Mouse (Mus musculus) hindbrain, embryonic 10.5 days (tissue): ENCODE measurements around the gene Ctla4. TPM values are rescaled to one million over a fixed set of nuclear protein-coding genes. Genes with fewer than 3 reads are reported as not detected.
A peak's percentile ranks its signal among the peaks of the same experiment; 100 is the strongest.

ENCODE experiments used
- DNase-seq: peaks from one replicate; pipeline ENCODE4 v3.0.0-alpha.2; 2017; ENCODE audit warnings: low spot score
- H3K27ac ChIP-seq: fragments of 300-500 bp; sonication (generic); 2 replicates; pipeline ENCODE4 v1.5.1; 2016; ENCODE audit warnings: mild to moderate bottlenecking, moderate library complexity
- H3K27me3 ChIP-seq: fragments of 300-500 bp; sonication (generic); 2 replicates; pipeline ENCODE4 v1.6.1; 2016; ENCODE audit warnings: mild to moderate bottlenecking; ENCODE audit not compliant: poor library complexity, insufficient read depth, severe bottlenecking
- H3K36me3 ChIP-seq: fragments of 300-500 bp; sonication (generic); 2 replicates; pipeline ENCODE4 v1.6.1; 2016; ENCODE audit warnings: mild to moderate bottlenecking, moderate library complexity
- H3K4me1 ChIP-seq: fragments of 300-500 bp; sonication (generic); replicated peaks from 2 replicates; pipeline ENCODE4 v1.6.1; 2016; ENCODE audit warnings: mild to moderate bottlenecking
- H3K4me3 ChIP-seq: fragments of 300-500 bp; sonication (generic); 2 replicates; pipeline ENCODE4 v1.5.1; 2016; ENCODE audit warnings: mild to moderate bottlenecking, moderate library complexity
- H3K9me3 ChIP-seq: fragments of 300-500 bp; sonication (generic); 2 replicates; pipeline ENCODE4 v1.6.1; 2016; ENCODE audit warnings: mild to moderate bottlenecking, moderate library complexity
- WGBS: fragments of 180-500 bp; shearing (Covaris S2); methylation state at CpG from one replicate; pipeline ENCODE4 v1.1.7; 2016; 5-methylcytosine and 5-hydroxymethylcytosine counted together
- polyA plus RNA-seq: library from polyadenylated mRNA; unstranded; fragments of >200 nt; fragmentation: Nextera tagmentation; extraction: Ambion mirVana; gene quantifications from 2 replicates; pipeline ENCODE4 v1.2.1, GENCODE M21; 2016

Gene Ctla4
- polyA plus RNA-seq, 1 experiment from 2014 or later = not detected

DNA sequence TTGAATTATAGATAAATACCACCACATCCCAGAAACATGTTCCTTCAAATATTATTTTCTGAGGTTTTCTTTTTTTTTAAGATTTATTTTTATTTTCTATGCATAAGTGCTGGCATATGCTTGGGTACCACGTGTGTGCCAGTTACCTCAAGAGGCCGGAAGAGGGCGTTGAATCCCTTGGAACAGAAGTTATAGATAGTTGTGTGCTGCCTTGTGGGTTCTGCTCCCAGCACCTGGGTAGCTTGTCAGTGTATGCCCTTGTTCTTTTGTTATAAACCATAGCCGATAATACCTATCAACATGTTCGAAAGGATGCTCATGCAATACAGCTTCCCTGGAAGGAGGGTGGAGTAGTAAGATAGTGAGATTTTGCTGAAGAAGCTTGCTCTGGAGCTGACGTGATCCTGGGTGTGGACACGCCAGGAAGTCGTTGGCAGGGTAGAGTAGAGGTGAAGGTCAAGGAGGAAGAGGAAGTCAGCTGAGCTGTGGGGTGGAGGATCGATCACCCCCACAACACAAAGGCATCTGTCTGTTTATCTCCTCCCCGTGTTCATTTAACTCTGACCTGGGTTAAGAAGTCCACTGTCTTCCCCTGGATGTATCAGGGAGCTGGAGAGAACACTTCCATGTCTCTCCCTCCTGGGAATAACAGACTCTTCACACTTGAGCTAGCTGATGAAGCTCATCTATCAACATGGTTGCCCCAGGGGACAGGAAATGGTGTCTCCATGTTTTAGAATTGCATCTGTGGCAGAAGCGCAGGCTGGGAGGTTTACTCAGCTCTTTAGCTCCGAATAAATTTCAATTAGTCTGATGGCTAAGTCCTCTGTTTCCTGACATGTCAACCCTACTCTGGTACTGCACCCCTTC is 29.2 kb upstream of the Ctla4 start:
- Histone ChIP-seq H3K4me1 (peaks cover 43% of the 10 kb centered on the region), H3K27ac (peak overlapping the region; percentile 23; the same call in 1 of the 2 replicates), H3K4me3 (no peak overlapping the region), H3K9me3 (no peaks in the 10 kb centered on the region), H3K36me3 (no peaks in the 10 kb centered on the region), H3K27me3 (no peaks in the 10 kb centered on the region; the same call in 1 of the 2 replicates)
- no peak for DNase-seq
- WGBS = 74% methylated on average over 12 of the region's 12 CpGs

DNA sequence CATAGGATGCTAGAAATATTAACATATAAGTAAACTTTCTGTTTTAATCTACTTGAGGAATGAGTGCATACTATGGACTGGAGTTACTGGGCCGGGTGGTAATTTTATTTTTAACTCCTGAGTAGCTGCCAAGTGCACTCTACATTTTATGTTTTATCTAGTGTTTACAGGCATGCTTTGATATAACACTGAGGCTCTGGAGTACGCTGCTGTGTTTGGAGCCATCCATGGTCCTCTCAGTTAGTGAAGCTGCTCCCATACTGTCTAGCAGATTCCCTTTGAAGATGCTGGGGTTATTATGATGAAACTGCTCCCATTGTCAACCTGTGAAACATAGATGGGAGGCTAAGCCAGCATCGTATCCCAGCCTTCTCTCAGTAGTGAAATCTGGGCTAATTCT is 27.6 kb upstream of the Ctla4 start:
- 84% methylated on average over 3 of the region's 3 CpGs for WGBS
- H3K4me3 ChIP-seq = no peak overlapping the region
- H3K9me3 ChIP-seq = no peaks in the 10 kb centered on the region
- H3K36me3 ChIP-seq = no peaks in the 10 kb centered on the region
- peaks cover 42% of the 10 kb centered on the region for H3K4me1 ChIP-seq
- no peak for DNase-seq
- no peaks in the 10 kb centered on the region; the same call in 1 of the 2 replicates for H3K27me3 ChIP-seq
- H3K27ac ChIP-seq = no peak overlapping the region

DNA sequence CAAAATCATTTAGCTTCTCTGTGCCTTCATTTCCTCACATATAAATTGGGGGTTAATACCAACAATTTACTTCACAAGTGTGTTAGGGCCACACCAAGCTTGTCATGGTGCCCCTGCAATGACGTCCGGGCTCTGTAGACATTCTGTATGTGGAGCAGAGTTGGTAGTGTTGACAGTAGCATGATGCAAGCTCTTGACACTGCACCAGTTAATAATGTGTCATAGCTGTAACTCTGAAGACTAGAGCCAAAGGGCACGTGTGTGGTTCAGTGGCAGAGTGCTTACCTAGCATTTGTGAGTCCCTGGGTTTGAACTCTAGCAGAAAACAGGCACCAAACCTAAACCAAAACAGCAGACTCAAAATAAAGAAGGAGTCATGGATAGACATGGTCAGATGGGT is 27.0 kb upstream of the Ctla4 start:
- Histone ChIP-seq H3K4me1 (peaks cover 42% of the 10 kb centered on the region), H3K27me3 (no peaks in the 10 kb centered on the region; the same call in 1 of the 2 replicates), H3K4me3 (no peak overlapping the region), H3K36me3 (no peaks in the 10 kb centered on the region), H3K9me3 (no peaks in the 10 kb centered on the region), H3K27ac (peak overlapping the region; percentile 76)
- WGBS = 89% methylated on average over 3 of the region's 3 CpGs
- no peak for DNase-seq

DNA sequence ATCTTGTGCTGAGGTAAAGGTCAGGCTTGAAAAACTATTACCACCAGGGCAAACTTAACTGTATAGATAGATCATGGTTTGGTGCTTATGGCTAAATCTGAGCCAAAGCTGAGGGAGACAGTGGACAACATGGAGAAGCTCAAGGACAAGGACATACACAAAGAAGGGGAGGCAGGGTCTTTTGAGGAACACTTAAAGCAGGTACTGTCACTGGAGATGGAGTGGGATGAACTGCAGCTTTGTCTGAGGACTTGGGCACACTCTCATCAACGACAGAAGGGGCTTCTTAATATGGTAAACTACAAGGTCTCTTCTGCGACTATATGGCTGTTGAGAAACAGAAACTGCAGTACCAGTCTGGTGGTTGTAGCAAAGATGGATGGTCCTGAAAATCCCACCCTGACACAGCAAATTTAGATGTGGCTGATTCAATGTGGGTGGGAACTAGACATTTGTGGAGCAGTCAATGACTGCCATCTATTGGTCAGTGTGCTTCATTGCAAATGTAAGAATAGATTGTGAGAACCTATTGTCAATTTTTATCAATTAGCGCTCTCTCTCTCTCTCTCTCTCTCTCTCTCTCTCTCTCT is 26.3 kb upstream of the Ctla4 start:
- peaks cover 42% of the 10 kb centered on the region for H3K4me1 ChIP-seq
- DNase-seq = peak; percentile 58
- H3K27ac ChIP-seq = peak overlapping the region; percentile 76
- no peaks in the 10 kb centered on the region for H3K9me3 ChIP-seq
- 18% methylated on average over 3 of the region's 3 CpGs for WGBS
- H3K36me3 ChIP-seq = no peaks in the 10 kb centered on the region
- H3K27me3 ChIP-seq = no peaks in the 10 kb centered on the region; the same call in 1 of the 2 replicates
- peak overlapping the region; percentile 12; the same call in 1 of the 2 replicates for H3K4me3 ChIP-seq

DNA sequence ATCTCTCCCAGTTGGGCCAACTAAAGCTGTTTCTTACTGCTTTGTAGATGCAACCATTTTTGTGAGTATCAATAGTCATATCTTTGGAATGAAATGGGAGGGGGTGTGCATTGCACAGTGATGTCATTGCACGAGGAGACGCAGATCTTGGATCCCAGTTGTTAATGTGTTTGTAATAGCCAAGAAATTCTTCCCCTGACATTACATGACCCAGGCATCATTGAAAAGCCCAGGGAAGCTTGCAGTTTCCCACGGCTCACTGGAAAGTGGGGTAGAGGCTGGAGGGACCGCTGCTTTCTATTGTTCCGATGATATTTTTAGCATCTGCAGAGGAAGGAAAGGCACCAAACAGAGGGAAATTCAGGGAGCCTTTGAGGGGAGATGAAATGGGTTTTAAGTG is 25.8 kb upstream of the Ctla4 start:
- no peaks in the 10 kb centered on the region for H3K9me3 ChIP-seq
- H3K4me1 ChIP-seq = peaks cover 42% of the 10 kb centered on the region
- DNase-seq = no peak
- WGBS = 59% methylated on average over 5 of the region's 5 CpGs
- H3K27ac ChIP-seq = peak overlapping the region; percentile 50
- H3K27me3 ChIP-seq = no peaks in the 10 kb centered on the region; the same call in 1 of the 2 replicates
- H3K36me3 ChIP-seq = no peaks in the 10 kb centered on the region
- peak overlapping the region; percentile 12; the same call in 1 of the 2 replicates for H3K4me3 ChIP-seq

DNA sequence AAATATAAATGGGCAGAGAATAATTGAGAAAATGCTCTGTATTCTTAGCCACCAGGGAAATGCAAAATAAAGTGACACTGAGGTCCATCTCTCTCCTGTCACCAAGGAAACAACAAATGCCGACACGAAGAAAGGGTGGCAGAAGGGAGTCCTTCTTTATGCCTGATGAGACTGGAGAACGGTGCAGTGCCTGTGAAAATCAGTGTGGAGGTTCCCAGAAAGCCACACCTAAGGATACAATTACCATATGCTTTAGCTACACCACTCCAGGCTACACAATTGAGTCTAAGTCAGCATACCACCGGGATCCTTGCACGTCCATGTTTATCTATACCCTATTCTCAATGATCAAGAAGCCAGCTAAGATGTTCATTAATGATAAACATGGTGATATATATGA is 25.4 kb upstream of the Ctla4 start:
- Histone ChIP-seq H3K27me3 (no peaks in the 10 kb centered on the region; the same call in 1 of the 2 replicates), H3K4me3 (no peak overlapping the region), H3K27ac (peak overlapping the region; percentile 50), H3K9me3 (no peaks in the 10 kb centered on the region), H3K36me3 (no peaks in the 10 kb centered on the region), H3K4me1 (peaks cover 42% of the 10 kb centered on the region)
- 72% methylated on average over 5 of the region's 5 CpGs for WGBS
- no peak for DNase-seq

DNA sequence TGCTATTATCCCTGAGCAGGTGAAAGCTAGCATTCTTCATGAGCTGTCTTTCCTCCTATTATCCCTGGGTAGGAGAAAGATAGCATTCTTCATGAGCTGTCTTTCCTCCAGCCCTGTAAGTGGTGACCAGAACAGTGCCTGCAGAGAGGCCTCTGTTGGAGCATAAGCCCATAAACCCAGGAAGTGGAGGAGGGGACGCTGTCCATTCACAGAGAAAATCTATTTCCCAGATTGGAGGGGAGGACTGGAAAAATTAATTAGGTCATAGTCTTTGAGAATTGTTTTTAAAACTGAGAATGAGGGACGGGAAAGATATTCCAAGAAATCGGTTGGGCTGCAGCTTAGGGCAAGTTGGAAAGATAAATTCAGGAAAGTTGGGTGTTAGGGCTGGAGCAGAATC is 24.3 kb upstream of the Ctla4 start:
- H3K27me3 ChIP-seq = no peaks in the 10 kb centered on the region; the same call in 1 of the 2 replicates

DNA sequence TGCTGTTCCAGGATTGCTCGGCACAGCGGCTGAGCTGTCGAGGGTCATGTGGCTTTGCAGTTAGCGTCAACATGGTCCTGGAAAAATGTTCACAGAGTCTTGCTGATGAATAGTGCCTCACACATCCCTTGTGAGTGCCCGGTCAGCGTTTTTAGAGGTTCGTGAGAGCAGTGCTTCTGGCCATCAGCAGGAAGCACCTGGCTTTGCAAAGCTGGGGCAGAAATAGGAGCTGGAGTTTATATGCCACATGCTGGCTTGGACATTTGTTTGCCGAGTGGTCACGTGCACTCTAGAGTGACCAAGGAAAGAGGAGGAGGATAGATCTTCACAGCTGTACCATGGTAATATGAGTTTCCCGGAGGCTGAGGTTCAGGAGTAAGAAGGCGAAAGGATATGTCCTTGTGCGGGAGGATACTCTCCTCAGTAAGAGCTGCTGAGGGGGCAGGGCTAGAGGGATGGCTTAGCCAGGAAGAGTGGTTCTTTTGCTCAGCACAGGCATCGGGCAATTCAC is 23.8 kb upstream of the Ctla4 start:
- WGBS = 52% methylated on average over 13 of the region's 13 CpGs
- peak; percentile 41 for DNase-seq
- peaks cover 37% of the 10 kb centered on the region for H3K4me1 ChIP-seq
- H3K27ac ChIP-seq = peak overlapping the region; percentile 57; the same call in 1 of the 2 replicates
- no peak overlapping the region for H3K4me3 ChIP-seq
- no peaks in the 10 kb centered on the region for H3K9me3 ChIP-seq
- H3K36me3 ChIP-seq = no peaks in the 10 kb centered on the region
- no peaks in the 10 kb centered on the region; the same call in 1 of the 2 replicates for H3K27me3 ChIP-seq

More for the DNA sequence above, 24.3 kb upstream of the Ctla4 start:
- Histone ChIP-seq H3K9me3 (no peaks in the 10 kb centered on the region), H3K4me3 (no peak overlapping the region), H3K36me3 (no peaks in the 10 kb centered on the region), H3K27ac (peak overlapping the region; percentile 57), H3K4me1 (peaks cover 42% of the 10 kb centered on the region)
- no peak for DNase-seq
- 76% methylated on average over 3 of the region's 3 CpGs for WGBS

DNA sequence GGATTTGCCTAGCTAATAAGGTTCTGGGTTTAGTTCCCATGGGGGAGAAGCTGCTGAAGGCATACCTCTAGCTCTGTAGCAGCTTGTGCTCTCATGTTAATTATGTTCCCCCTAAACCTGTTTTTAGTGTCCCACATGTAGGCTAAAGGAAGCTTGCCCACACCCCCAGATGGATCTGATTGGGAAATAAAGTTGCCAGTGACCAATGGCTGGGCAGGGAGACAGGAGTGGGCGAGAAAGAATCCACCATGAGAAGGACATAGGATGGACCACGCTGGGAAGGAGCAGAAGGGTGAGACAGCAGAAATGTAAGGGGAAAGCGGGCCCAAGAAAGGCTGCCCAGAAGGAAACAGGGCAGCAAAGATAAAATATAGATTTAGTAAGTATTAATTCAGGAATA is 23.1 kb upstream of the Ctla4 start:
- no peaks in the 10 kb centered on the region for H3K9me3 ChIP-seq
- no peaks in the 10 kb centered on the region for H3K36me3 ChIP-seq
- 76% methylated on average over 3 of the region's 3 CpGs for WGBS

DNA sequence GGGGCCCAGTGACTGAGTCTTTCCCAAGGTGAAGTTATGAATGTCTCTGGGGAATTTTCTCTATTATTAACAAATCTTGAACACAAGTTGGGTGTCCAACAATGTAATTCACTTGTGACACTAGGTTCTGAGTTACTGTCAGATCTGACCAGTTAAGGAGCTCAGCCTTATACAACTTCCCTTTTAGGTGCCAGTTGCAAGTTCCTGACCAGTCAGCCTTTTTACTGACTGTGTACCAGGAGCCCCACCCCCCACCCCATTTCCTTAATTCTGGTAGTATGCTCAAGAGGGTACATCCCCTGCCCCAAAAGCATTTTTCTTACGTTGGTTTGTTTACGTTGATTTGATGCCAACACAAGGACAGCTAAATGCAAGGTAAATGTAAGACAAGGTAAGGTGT is 21.6 kb upstream of the Ctla4 start:
- WGBS = 93% methylated on average over 2 of the region's 2 CpGs
- H3K27me3 ChIP-seq = no peaks in the 10 kb centered on the region; the same call in 1 of the 2 replicates

More for the DNA sequence above, 23.1 kb upstream of the Ctla4 start:
- Histone ChIP-seq H3K4me1 (peaks cover 35% of the 10 kb centered on the region), H3K27me3 (no peaks in the 10 kb centered on the region; the same call in 1 of the 2 replicates), H3K27ac (0 out of 2 replicates have a peak overlapping the region, but pooled peaks have one; percentile 16), H3K4me3 (no peak overlapping the region)
- DNase-seq = no peak

DNA sequence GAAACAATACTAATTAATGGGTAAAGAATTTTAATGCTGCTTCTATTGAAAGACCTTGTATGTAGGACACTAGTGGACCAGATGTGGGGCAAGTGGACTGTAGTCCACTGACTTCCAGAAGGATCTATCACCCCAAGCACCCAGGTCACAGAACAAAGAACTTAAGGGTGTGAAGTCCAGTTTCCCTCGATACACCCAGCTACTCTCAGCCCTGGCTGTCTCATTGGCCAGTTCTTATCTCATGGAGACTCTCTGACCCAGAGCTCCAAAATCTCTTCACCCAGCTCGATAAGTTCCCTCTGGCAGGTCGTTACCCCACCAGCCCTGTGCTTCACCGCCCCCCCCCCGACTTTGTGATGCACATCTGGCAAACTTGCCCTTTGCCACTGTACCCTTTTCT is 20.8 kb upstream of the Ctla4 start:
- WGBS = 81% methylated on average over 5 of the region's 5 CpGs
- H3K4me3 ChIP-seq = no peak overlapping the region
- H3K36me3 ChIP-seq = no peaks in the 10 kb centered on the region
- no peak for DNase-seq
- peaks cover 25% of the 10 kb centered on the region for H3K4me1 ChIP-seq
- H3K9me3 ChIP-seq = 0 out of 2 replicates have a peak, but pooled peaks cover 4% of the 10 kb centered on the region
- H3K27ac ChIP-seq = no peak overlapping the region
- no peaks in the 10 kb centered on the region; the same call in 1 of the 2 replicates for H3K27me3 ChIP-seq

More for the DNA sequence above, 21.6 kb upstream of the Ctla4 start:
- Histone ChIP-seq H3K4me1 (peaks cover 32% of the 10 kb centered on the region), H3K27ac (no peak overlapping the region), H3K36me3 (no peaks in the 10 kb centered on the region), H3K4me3 (no peak overlapping the region), H3K9me3 (0 out of 2 replicates have a peak, but pooled peaks cover 4% of the 10 kb centered on the region)
- no peak for DNase-seq

DNA sequence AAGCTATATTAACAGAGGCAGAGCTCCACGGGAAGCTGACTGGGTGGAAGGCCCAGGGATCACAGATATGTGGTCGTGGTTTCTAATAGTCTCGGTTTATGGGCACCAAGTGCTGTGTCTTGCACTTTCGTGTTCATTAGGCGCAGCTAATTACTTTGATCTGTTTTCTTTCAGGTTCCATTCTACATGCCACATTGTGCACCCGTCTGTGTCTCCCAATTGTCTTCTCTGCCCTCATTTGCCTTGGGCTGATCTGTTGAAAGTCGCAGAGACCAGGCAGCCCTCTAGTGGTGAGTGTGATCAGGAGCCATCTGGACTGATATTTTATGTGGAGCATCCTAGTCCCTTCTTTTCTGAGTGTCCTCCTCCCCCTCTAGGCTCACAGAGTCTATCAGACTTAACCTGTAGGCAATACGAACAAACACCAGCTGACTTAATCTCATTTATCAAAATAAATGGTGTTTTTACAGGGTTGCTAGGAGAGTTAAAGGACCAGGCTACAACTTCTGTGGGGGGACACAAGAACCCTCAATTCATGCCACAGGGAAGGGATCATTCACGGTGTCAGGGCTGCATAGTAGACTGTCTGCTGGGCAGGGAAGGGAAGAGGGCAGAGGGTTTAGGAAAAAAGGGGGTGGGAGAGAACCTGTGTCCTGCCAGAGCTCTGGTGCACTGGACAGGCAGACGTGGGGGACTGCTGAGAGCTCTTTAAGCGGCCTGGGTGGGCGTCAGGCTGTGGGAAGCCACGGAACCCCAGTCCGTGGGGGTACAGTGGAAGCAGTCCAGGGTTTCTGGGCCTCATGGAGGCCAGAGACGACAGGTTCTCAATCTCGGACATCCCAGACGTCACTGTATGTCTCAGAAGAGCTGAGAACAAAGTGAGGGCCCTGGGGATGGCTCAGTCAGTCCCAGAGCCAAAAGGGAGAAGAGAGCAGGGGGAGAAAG is 18.2 kb upstream of the Ctla4 start:
- Histone ChIP-seq H3K36me3 (no peaks in the 10 kb centered on the region), H3K9me3 (0 out of 2 replicates have a peak, but pooled peaks cover 4% of the 10 kb centered on the region), H3K27me3 (no peaks in the 10 kb centered on the region), H3K27ac (no peak overlapping the region; the same call in 1 of the 2 replicates), H3K4me1 (peaks cover 8% of the 10 kb centered on the region), H3K4me3 (no peak overlapping the region)
- 69% methylated on average over 17 of the region's 17 CpGs for WGBS
- DNase-seq = peak; percentile 43
